Mouse (Mus musculus) bone marrow macrophage, adult 2 months (primary cell): Measurements from ENCODE around the gene Mettl7a3.

Experiments
- CTCF ChIP-seq: IDR thresholded peaks from 2 replicates; pipeline ENCODE4 v1.5.1; 2012; ENCODE audit warnings: low read depth, mild to moderate bottlenecking, low read length, moderate library complexity
- POLR2A ChIP-seq: IDR thresholded peaks from 2 replicates; pipeline ENCODE4 v1.6.1; 2012; ENCODE audit warnings: mild to moderate bottlenecking, low read depth, low read length, borderline replicate concordance

DNA sequence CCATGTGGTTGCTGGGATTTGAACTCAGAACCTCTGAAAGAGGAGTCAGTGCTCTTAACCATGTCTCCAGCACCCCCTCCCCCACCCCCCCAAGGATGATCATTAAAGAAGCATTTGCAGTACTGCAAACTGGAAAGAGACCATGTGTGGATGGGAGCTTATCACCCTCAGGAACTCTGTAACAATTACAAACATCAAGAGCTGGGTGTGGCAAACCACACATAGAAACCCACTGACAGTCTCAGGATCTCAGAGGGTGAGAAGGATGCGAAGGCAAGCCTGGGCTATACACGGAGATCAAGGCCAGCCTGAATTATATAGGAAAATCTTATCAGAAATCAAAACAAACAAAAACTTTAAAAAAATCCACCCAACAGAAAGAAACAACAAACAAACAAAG is 28.5 kb upstream of the Mettl7a3 start:
- TF ChIP-seq CTCF (no peak), POLR2A (no peak)
